Mouse (Mus musculus) frontal cortex, adult 2 months (tissue): ENCODE results near the gene Cox18. TPM values are rescaled to one million over a fixed set of nuclear protein-coding genes. Genes with fewer than 3 reads are reported as not detected.

Experiments
- DNase-seq, 2 experiments: peaks; one replicate each; pipeline ENCODE4 v3.0.0; 2022; ENCODE audit warnings: low spot score in 1 of 2; ENCODE audit errors: extremely low spot score in 1 of 2
- polyA plus RNA-seq: library from polyadenylated mRNA; depleted of rRNA; stranded (reverse); fragments of >200 nt; gene quantifications from 2 replicates; pipeline ENCODE4 v1.2.3, GENCODE M21; 2012; rRNA removed

The Cox18 gene
- polyA plus RNA-seq, 1 experiment: 37.4 TPM

DNA sequence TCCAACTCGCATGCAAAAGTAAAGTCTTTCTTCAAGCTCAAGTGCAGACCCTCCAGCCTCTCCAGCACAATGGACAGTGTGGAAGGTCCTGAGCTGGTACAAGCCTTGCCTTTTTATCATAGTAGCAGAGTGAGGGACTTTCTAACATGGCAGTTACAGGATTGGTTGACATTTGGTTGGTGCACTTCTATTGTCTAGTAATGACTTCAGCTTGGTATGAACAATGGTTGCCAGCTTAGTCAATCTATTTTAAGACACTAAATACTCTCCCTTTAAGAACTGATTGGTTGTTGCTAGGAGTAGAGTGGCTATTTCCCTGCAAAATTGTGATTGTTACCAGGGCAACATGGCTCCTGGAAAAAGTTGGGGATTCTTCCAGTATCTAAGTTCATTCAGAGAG lies 45.7 kb downstream of the Cox18 start:
- DNase-seq: no peak

Other genes starting within 250 kb of the Cox18 start
- 50.2 and 55.1 TPM in 2 replicates for gene Ankrd17, start 142.6 kb upstream of the Cox18 start, polyA plus RNA-seq
- 2.1 and 2.3 TPM in 2 replicates for gene Gm9958, start 143.2 kb upstream of the Cox18 start, polyA plus RNA-seq
- gene Alb, start 236.9 kb upstream of the Cox18 start, polyA plus RNA-seq: 0.08 and 2.3 TPM in 2 replicates